Mouse (Mus musculus) layer of hippocampus, postnatal 36 days (tissue): ENCODE measurements around the gene Olfr146. TPM values are rescaled to one million over a fixed set of nuclear protein-coding genes. Genes with fewer than 3 reads are reported as not detected.

Experiments used
- DNase-seq, 2 experiments: peaks; one replicate each; pipeline ENCODE4 v3.0.0; 2022
- microRNA-seq, 2 experiments: library from miRNA; unstranded; fragments of <30 nt; microRNA quantifications; one replicate each; pipeline ENCODE4 v1.2.0; 2021
- total RNA-seq, 2 experiments: library from RNA; stranded (reverse); gene quantifications; 2 replicates each; pipeline ENCODE4 v1.2.3; 2021

Olfr146 gene
- total RNA-seq, result not detected

DNA sequence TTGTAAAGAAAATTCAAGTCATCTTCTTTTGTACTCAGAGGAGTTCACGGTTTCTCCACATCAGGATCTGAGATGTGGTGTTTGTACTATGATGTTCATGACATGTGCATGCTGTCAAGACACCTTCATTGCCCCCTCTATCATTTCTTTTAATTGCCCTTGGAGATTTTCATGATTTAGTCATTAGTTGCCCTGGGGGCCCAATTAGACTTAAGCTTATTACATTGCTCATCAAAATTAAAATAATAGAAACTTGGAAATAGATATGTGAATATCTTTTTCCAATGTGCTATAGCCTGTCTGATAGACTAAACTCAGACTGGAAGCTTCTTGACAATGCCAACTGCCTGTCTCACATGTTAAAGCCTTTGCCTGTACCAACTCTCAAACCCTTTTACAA is at the start of gene Olfr146:
TSS of gene Olfr146 (minus strand) at position 101 of the 400 bp plus-strand sequence.
- DNase-seq, result no peak

GRCm38 (mm10) chr9:39064851-39065250 is 41.7 kb upstream of the Olfr146 start, which contains the start of gene Olfr937:
Gene Olfr937 (minus strand): TSS chr9:39064951.
- DNase-seq, result no peak

GRCm38 (mm10) chr9:38999583-38999982 is 23.6 kb downstream of the Olfr146 start, which contains the start of gene Olfr935:
Gene Olfr935 (minus strand): TSS chr9:38999683.
- no peak for DNase-seq

GRCm38 (mm10) chr9:38988215-38988614 is 35.0 kb downstream of the Olfr146 start, which contains the start of gene Olfr934:
Gene Olfr934 (minus strand): TSS chr9:38988315.
- no peak for DNase-seq

DNA sequence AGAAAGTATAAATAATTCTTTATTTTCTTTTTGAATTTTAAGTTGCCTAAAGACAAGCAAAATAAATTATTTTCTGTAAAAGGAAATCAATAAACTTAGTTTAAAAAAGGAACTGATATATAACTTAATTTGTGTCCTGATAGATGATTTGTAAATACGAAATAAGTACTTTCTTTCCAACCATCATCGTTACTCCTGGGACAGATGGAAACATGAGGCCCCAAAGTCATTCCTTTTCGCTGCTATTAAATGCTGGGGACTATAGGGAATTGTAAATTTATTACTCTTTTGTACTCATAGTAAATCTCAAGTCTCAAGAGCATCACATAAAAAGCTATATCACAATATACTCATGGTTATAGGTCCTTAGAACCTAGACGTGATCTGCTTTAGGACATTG is 51.2 kb downstream of the Olfr146 start, which contains the start of gene Olfr933:
TSS of gene Olfr933 (plus strand) at position 301 of the 400 bp plus-strand sequence.
- DNase-seq, result no peak

Small RNA genes lying within 50 kb of the gene (microRNA-seq; reads per million reads assigned to microRNA genes)
- 0 reads per million in 2 experiments for gene Gm25529

Other genes with a start within 250 kb of the Olfr146 start
- gene Olfr922, start 208.8 kb downstream of the Olfr146 start, total RNA-seq, result not detected
- not detected for gene Olfr923, start 196.8 kb downstream of the Olfr146 start, total RNA-seq
- gene Olfr924, start 178.9 kb downstream of the Olfr146 start, total RNA-seq, result not detected
- not detected for gene Olfr26, start 168.3 kb downstream of the Olfr146 start, total RNA-seq
- gene Olfr926, start 146.3 kb downstream of the Olfr146 start, total RNA-seq, result not detected
- not detected for gene Olfr930, start 93.6 kb downstream of the Olfr146 start, total RNA-seq
- gene Olfr933, start 51.1 kb downstream of the Olfr146 start, total RNA-seq, result under 1 TPM in 1 of 2 experiments, not detected in 1; 0.13 TPM
- gene Olfr934, start 35.1 kb downstream of the Olfr146 start, total RNA-seq, result not detected
- not detected for gene Olfr935, start 23.7 kb downstream of the Olfr146 start, total RNA-seq
- gene Olfr937, start 41.6 kb upstream of the Olfr146 start, total RNA-seq, result not detected
- not detected for gene Olfr938, start 55.5 kb upstream of the Olfr146 start, total RNA-seq
- not detected for gene Olfr27, start 104.8 kb upstream of the Olfr146 start, total RNA-seq
- not detected for gene Olfr943, start 142.9 kb upstream of the Olfr146 start, total RNA-seq
- not detected for gene Olfr944, start 178.5 kb upstream of the Olfr146 start, total RNA-seq
- gene Olfr1537, start 226.6 kb upstream of the Olfr146 start, total RNA-seq, result not detected